Mouse (Mus musculus) erythroblast, adult 5-6 weeks (primary cell): ENCODE measurements around the gene Ror1. TPM values are rescaled to one million over a fixed set of nuclear protein-coding genes. Genes with fewer than 3 reads are reported as not detected.

Experiments used
- ATAC-seq: replicated peaks from 2 replicates; pipeline ENCODE4 v1.8.0; 2016; ENCODE audit warnings: moderate number of reproducible peaks, mild to moderate bottlenecking, moderate TSS enrichment, inconsistent platforms; ENCODE audit not compliant: poor library complexity, low FRiP score, severe bottlenecking
- total RNA-seq, 2 experiments: library from RNA; stranded (forward) in 1 of 2; stranded (reverse) in 1 of 2; fragments of 150-400 nt in 1 of 2; fragments of 200-764, 138-1000 nt in 1 of 2; gene quantifications; 2 replicates each; pipeline versions ENCODE4 v1.2.3 to v1.2.4; 2015 to 2017; ENCODE audit warnings: low replicate concordance in 2 of 2

Gene Ror1
- total RNA-seq, 2 experiments from 2014 or later, result not detected

- no peak for ATAC-seq
Observed at GRCm38 (mm10) chr4:100108551-100108950, 13.0 kb downstream of the Ror1 start.

DNA sequence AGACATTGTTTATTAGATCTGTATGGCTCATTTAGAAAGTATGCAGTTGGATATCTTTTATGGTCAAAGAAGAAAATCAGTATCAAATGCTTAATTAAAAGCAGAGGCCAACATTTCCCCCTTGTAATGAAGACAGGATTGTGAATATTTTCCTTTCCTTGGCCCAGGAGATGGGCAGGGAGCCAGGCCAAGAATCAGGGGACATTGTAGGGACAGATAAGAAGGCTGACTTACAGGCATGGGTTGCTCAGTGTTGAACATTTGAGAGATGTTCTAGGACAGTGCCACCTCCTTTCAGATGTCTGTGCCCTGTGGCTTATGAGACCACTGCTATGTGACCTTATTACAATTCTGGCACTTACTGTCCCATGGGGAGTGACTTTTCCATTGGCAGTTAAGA is 18.6 kb downstream of the Ror1 start:
- ATAC-seq, result no peak

GRCm38 (mm10) chr4:100116366-100116765 is 20.8 kb downstream of the Ror1 start:
- ATAC-seq, result no peak

DNA sequence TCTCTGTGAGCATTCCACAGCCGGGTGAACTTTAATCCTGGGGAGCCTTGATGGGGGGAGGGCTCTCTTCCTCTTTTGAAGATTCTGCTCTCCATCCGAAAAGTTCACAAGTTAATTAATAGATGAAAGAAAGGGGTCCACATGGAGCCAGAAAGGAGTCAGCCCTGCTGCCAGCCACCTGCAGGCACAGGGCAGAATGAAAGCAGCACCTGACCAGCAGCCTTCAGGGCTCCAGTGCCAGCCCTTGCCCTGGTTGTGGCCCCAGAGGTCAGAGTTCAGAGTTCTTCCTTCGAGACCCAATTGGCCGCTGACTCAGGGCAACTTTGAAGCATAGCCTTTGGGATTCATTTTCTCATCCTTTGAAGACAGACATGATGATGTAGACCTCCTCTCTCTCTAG is 23.1 kb downstream of the Ror1 start:
- no peak for ATAC-seq

GRCm38 (mm10) chr4:100119431-100119830 is 23.8 kb downstream of the Ror1 start:
- no peak for ATAC-seq

- no peak for ATAC-seq
Observed at GRCm38 (mm10) chr4:100120547-100120946, 25.0 kb downstream of the Ror1 start.

GRCm38 (mm10) chr4:100122436-100122835 is 26.8 kb downstream of the Ror1 start:
- no peak for ATAC-seq

GRCm38 (mm10) chr4:100123519-100123918 is 27.9 kb downstream of the Ror1 start:
- no peak for ATAC-seq

DNA sequence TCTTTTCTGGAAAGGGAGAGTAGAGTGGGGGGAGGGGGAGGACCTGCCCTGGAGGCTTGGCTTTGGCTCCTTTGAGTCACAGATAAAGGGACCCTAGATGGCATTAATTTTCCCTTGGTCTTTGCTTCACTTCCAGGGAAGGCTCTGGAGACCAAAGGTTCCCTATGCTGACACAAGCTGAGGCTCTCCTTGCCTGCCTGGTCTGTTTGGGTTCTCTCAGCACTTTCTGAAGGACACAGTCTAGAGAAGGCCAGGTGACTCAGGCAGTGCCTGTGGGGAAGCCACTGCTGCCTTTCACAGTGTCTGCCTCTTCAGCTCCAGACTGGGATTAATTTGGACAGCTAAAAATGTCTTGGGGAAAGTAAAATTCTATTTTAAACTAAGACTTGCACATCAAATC is 28.5 kb downstream of the Ror1 start:
- ATAC-seq, result no peak

- ATAC-seq, result no peak
Observed at GRCm38 (mm10) chr4:100124935-100125334, 29.3 kb downstream of the Ror1 start.

GRCm38 (mm10) chr4:100126531-100127310 is 31.1 kb downstream of the Ror1 start:
- ATAC-seq, result no peak

GRCm38 (mm10) chr4:100128026-100128922 is 32.7 kb downstream of the Ror1 start:
- ATAC-seq, result no peak

GRCm38 (mm10) chr4:100129201-100129600 is 33.6 kb downstream of the Ror1 start:
- no peak for ATAC-seq

DNA sequence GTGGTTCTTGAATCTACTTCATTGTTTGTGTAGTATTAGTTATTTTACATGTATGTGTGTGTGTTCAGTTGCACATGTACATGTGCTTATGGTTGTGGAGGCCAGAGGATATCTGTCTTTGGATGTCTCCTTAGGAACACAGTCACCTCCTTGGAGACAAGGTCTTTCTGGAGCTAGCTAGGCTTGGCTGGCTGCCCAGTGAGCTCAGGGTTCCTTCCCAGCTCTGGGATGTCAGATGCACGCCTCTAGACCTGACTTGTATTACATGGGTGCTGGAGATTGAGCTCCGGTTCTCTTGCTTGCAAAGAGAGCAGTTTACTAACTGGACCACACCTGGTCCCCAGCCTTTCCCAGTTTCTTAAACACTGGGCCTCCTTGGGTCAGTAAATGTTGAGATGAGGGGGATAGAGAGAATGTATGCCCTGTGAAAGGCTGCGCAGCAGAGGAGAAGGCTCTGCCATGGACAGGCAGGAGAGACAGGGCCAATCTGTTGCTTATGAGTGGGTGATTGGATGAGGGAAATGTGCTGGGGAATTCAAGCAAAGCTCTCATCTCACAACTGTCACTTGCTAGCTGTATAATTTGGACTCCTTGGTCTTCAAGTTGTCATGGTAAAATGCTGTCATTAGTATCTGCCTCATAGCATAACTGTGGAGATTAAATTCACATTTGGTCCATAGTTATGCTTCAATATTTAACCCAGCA is 35.3 kb downstream of the Ror1 start:
- ATAC-seq, result no peak

DNA sequence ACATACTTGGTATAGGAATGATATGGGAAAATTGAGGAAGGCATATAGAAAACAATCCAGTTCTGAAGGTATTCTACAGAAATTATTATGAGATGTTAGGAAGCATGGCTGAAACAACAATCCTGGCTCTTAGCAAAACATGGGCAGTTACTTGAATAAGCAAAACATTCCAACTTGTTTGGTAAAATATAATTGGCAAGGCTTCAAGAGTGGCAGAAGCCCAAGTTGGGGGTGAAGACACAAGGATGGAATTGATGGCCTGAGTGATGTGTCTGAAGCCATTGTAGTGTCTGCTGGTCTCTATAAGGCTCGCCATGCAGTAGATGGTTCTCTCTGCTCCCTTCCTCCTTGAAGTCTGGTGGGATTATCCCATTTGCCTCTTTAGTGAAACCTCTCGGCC is 35.9 kb downstream of the Ror1 start:
- no peak for ATAC-seq

GRCm38 (mm10) chr4:100132261-100132660 is 36.7 kb downstream of the Ror1 start:
- ATAC-seq, result no peak

GRCm38 (mm10) chr4:100136046-100136445 is 40.5 kb downstream of the Ror1 start:
- no peak for ATAC-seq

DNA sequence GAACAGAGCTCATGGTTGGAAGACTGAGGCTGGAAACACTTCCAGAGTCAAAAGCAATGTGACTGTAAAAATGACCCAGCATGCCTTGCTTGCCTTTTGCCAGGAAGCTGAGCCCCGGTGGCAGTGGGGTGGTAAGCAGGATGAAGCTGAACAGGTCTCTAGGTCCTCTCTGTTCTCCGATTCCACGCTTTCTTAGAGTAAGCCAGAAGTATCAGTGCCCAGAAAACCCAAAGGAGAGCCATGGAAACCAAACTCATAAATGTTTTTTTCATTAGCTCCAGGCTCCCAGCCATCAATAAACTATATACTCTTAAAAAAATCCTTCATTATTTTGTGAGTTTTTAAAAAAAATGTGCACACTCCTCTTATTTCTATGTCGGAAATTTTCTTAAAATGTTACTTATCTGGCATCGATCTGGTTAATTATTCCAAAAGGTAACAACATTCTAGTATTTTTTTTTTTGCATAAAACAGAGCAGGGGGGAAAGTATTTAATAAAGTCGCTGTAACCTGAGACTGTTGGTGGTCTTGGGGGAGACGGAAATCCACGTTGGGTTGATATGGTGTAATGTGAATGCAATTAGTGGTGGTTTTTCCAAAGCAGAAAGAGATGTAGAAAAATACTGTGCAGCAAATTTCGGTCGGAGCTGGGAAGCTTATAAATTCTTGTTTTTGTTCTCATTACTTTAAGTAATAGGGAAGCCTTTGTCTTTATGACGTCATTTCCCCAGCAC is 41.7 kb downstream of the Ror1 start:
- no peak for ATAC-seq

- ATAC-seq, result no peak
Observed at GRCm38 (mm10) chr4:100141626-100142025, 46.0 kb downstream of the Ror1 start.

DNA sequence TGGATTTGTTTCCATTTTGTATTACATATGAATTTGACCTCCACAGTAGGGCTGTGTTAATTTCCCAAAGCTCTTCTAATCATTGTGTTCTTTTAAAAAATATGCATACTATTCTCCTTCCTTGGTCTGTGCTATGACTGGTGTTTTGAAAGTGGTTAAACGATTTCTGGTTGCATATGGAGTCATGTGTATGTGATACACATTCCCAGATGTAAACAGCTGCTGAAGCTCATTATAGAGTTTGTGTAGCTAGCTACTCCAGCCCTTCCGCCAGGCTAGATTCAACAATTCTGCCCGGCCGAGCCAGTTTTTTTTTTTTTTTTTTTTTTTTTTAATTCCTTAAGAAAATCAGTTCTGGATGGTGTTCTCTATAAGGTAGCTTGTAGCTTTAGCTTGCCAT is 49.2 kb downstream of the Ror1 start:
- ATAC-seq, result no peak
